Mouse (Mus musculus) Muller cell, postnatal 12 days (primary cell): ENCODE results near the gene Trat1.

Experiments used
- DNase-seq: peaks from one replicate; pipeline ENCODE4 v3.0.0-alpha.2; 2015; ENCODE audit errors: inconsistent ontology term

The Trat1 gene

GRCm38 (mm10) chr16:48771971-48772445 is at the start of gene Trat1:
Gene Trat1, minus strand, starts transcription at chr16:48772021.
- no peak for DNase-seq

GRCm38 (mm10) chr16:48818524-48818923 is 46.7 kb upstream of the Trat1 start:
- DNase-seq, result no peak

DNA sequence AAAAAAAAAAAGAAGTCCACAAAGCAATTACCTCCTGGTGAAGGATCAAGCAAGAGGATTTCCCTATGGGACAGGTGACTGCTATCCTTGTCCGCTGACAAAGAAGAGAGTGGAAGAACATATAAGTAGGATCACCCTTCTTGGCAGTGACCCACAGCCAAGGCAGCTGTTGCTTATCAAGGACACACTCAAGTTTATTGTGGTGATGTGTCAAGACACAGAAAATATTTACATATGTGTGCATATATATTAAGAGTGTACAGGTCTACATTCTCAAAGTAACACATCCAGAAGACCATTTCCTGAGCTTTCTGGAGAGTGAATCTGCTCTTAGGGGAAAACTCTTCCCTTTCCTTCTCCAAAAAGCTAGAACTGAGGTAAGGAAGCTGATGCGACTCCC is 44.9 kb upstream of the Trat1 start, which contains the start of gene Retnlb:
TSS of gene Retnlb (plus strand) at position 162 of the 400 bp plus-strand sequence.
- no peak for DNase-seq

DNA sequence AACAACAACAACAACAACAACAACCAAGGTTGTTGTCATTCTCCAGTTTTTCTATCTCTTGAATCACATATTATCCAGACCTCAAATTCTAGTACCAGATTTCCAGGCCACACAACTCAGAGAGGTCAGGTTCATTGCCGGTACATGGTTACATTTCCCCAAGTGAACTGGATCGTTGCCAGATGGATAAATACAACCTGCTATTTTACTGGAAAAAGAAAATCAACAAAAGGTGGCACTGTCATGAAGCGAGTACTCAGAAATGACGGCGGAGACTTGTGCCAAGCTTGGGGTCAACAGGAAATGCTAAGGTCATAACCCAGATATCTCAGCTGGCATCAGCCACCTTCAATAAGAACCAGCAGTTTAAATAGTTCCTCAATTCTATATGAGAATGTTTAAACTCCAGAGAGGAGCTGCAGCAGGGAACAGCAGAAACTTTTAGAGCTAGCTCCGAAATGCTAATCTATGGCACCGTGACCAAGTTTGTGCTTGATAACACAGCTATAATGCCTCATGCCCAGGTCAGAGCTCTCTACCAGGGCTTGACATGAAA is 40.1 kb upstream of the Trat1 start:
- no peak for DNase-seq

GRCm38 (mm10) chr16:48809374-48809773 is 37.6 kb upstream of the Trat1 start:
- no peak for DNase-seq

GRCm38 (mm10) chr16:48806521-48806920 is 34.7 kb upstream of the Trat1 start:
- no peak for DNase-seq

- no peak for DNase-seq
Observed at GRCm38 (mm10) chr16:48805412-48805811, 33.6 kb upstream of the Trat1 start.

- no peak for DNase-seq
Observed at GRCm38 (mm10) chr16:48800906-48801305, 29.1 kb upstream of the Trat1 start.

- no peak for DNase-seq
Observed at GRCm38 (mm10) chr16:48799470-48799869, 27.6 kb upstream of the Trat1 start.

DNA sequence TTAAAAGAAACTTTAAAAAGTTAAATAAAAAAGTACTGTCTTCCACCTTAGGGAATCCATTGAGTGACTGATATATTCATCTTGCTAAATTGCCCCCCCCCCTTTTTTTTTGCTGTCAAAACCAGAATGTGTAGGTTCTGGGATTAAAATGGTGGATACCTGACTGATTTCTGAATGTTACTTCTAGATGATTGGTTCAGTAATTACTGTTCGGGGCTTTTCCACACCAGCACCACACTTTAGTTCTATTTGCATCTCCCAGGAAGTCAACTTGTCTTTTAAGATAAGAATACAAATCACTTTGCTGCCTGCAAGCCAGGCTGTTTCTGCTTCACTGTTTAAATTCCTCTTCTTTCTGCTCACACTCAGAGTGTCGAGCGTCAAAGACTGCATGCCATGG is 26.5 kb upstream of the Trat1 start:
- DNase-seq, result no peak

DNA sequence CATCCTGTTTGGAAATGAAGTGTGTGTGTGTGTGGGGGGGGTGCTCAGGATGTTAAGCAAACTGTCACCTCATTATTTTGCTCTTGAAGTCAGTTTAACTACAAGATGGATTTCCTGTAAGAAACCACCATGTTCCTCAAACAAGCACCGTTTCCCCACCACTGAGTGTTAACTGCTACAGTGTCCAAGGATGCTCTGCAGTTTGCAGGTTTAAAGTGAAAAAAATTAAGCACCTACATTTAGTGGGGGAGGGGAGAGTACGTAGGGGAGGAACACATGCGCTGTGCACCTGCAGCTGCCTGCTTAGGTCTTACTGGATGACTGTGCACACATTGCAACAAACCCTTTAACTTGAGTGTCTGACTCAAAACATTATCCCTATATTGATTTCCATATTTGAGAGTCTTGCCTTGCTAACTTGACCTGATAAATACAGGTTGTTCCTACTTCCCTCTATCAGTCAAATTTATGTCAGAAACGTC is 16.9 kb upstream of the Trat1 start:
- DNase-seq, result no peak

- DNase-seq, result no peak
Observed at GRCm38 (mm10) chr16:48786258-48786657, 14.4 kb upstream of the Trat1 start.

DNA sequence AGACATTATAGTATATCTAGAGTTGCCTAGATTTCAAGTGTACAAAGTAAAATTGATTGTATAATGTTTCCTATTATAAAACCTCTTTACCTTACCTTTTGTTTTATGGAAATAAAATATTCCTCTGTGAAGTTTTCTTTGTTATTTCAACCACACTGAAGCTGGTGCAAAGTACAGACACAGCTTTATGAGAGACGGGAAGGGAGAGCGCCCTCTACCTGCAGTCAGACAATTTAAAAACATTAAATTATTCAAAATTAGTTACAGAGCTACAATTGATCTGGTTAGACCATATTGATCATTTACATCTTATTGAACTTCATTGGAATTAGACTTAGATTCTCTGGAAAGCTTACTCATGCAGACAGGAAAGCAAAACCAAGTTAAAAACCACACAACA is 5.4 kb upstream of the Trat1 start:
- DNase-seq, result no peak

DNA sequence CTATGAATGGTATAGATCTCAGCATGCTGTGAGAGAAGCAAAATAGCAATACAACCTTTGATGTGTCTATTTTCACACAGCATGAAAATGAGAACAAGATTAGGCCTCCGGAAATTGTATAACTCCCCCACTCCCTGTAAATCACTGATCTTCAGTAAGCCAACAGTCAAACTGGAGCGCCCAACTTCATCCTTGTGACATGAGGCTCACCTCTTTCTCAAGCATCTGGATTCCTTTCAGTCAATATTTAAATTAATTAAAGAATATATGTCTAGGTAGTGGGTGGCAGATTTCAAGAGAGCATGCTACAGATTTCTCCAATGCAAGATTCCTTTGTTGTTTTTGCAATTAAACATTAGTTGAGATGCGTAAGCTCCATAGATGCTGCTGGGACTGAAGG is 2.6 kb downstream of the Trat1 start:
- no peak for DNase-seq

DNA sequence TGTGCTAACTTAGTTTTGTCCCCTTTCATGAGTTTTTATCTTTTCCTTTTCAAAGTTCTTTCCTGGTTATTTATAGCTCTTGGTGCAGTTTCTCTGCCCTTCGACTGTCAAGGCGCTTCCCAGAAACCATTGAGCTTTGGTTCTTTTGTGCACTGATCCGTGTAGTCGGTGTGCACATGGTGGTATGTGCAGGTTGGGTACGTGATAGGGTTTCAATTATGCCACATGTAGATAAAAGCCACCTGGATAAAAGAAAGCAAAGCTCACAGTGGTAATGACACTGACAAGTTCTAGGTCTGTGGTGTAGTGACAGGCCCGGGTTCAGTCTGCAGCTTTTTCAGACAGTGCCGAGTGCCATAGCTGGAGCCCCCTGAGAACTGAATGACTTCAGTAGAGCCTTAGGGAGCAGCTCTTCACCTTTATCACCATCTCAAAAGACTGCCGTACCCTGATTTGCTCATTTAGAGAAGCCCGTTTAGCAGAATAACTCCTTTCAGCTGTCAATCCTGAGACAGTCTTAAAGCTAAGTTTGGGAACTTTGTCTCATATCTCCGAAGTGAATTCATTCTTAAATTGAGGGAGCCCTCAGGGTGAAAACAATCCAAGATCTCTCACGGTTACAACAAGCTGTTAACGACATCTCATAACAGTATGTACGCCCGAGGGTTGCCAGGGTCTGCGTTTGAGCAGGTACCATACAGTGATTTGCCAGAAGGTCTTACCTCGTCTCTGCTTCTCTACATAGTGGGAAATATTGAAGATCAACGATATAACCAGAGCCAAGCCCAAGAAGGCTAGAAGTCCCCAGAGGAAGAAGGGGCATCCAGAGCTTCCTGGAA is 11.0 kb downstream of the Trat1 start:
- no peak for DNase-seq

DNA sequence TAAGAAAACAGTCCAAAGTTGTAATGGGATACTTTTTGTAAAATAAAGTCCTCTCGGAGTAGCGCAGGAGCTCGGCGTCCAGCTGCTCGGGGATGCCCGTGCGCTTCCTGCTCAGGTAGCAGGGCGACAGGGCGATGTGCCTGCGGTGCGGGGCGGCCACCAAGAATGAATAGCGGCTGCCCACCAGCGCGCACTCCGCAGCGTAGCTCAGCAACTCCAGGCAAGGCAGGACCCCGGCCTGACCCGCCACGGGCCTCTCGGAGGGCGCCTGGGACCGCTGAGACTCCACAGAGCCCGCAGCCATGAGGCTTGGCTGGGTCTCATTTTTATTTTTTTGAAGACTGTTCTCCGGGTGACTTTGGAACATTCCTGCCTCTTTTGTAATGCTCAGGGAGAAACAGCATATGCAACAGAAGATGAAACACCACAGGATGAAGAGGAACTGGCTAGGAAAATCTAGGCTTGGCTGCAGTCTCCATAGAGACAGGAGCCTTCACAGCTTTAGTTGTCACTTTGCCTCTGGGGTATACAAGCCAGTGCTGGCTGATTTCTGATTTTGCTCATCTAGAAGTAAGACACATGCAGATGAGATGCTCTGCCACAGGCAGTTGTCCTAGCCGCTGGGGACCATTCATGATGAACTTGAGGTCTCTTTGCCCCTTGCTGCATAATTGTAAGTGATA is 21.5 kb downstream of the Trat1 start:
- no peak for DNase-seq

DNA sequence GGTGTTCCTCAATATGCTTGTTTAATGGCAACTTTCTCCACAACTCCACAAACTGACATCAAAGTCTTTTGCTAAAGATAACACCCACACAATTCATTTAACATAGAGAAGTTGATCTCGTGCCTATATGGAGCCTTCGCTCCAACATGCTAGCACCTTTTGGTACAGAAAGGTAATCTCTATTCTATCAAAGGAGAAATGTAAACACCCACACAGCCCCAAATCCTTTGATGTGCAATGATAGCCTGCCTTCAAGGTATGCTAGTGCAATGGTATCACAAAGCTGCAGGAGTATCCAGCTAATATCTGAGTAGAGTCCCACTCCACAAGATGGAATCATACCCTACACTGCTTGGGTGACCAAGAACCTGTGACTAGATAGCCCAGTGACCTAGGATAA is 26.4 kb downstream of the Trat1 start:
- no peak for DNase-seq

GRCm38 (mm10) chr16:48745011-48745410 is 26.8 kb downstream of the Trat1 start:
- peak; percentile 55 for DNase-seq

- no peak for DNase-seq
Observed at GRCm38 (mm10) chr16:48741549-48741948, 30.3 kb downstream of the Trat1 start.

- no peak for DNase-seq
Observed at GRCm38 (mm10) chr16:48739974-48740373, 31.8 kb downstream of the Trat1 start.

DNA sequence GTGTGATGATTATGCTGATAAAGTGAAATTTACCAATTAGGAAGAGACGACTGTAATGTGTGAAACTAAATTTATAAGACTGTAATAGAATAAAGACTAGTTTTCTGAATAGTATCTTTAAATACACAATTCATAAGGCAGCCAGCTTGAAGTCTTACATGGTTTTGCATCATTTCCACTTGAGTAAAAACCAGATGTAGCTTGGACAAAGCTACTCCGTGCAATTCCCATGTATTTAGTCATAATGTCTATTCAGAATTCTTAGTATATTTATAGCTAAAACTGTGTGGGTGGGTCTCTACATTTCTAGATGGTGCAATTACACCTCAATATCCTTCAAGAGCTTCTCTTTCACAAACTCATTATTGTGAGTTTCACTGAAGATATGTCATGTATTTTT is 33.4 kb downstream of the Trat1 start:
- no peak for DNase-seq

GRCm38 (mm10) chr16:48736890-48737289 is 34.9 kb downstream of the Trat1 start:
- DNase-seq, result no peak

DNA sequence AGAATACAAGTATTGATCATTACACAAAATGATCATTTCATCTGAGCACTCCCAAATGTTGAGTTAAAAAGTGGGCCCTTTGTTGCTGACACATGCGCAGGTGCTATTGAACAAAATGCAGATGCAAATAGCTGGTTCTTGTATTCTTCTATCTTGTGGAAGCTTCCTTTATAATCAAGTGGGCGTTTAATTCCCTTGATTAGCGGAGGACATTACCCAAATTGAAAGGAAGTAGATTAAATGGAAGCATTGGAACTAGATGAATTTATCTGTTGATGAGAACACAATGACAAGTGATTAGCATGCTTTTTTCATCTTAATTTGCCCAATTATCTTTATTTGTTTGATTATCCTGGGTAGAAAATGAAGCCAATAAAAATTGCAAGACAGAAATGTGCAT is 51.6 kb downstream of the Trat1 start:
- DNase-seq, result no peak
